Mouse (Mus musculus) heart, embryonic 15.5 days (tissue): ENCODE data around the gene Babam2. TPM values are rescaled to one million over a fixed set of nuclear protein-coding genes. Genes with fewer than 3 reads are reported as not detected.

Experiments used
- ATAC-seq: fragments of 200-750 bp; cut with Nextera tagmentation; replicated peaks from 2 replicates; pipeline ENCODE4 v1.8.0; 2017; ENCODE audit warnings: low read depth, moderate TSS enrichment; ENCODE audit not compliant: insufficient number of reproducible peaks, insufficient read depth, low FRiP score
- H3K27ac ChIP-seq: fragments of 300-500 bp; sonication (generic); 2 replicates; pipeline ENCODE4 v1.5.1; 2015; ENCODE audit warnings: mild to moderate bottlenecking, inconsistent platforms
- H3K27me3 ChIP-seq: fragments of 300-500 bp; sonication (generic); 2 replicates; pipeline ENCODE4 v1.6.1; 2015; ENCODE audit warnings: inconsistent platforms
- H3K36me3 ChIP-seq: fragments of 300-500 bp; sonication (generic); 2 replicates; pipeline ENCODE4 v1.6.1; 2015; ENCODE audit warnings: mild to moderate bottlenecking, inconsistent platforms
- H3K4me1 ChIP-seq: fragments of 300-500 bp; sonication (generic); replicated peaks from 2 replicates; pipeline ENCODE4 v1.6.1; 2015; ENCODE audit warnings: inconsistent platforms
- H3K4me2 ChIP-seq: fragments of 300-500 bp; sonication (generic); 2 replicates; pipeline ENCODE4 v1.6.1; 2015; ENCODE audit warnings: inconsistent platforms, mild to moderate bottlenecking, moderate library complexity
- H3K4me3 ChIP-seq: fragments of 300-500 bp; sonication (generic); 2 replicates; pipeline ENCODE4 v1.5.1; 2015; ENCODE audit warnings: mild to moderate bottlenecking, inconsistent platforms
- H3K9ac ChIP-seq: fragments of 300-500 bp; sonication (generic); 2 replicates; pipeline ENCODE4 v1.6.1; 2015; ENCODE audit warnings: mild to moderate bottlenecking, inconsistent platforms
- H3K9me3 ChIP-seq: fragments of 300-500 bp; sonication (generic); replicated peaks from 2 replicates; pipeline ENCODE4 v1.6.1; 2016; ENCODE audit warnings: inconsistent platforms
- WGBS: fragments of 180-500 bp; shearing (Covaris S2); methylation state at CpG from one replicate; pipeline ENCODE4 v1.1.7; 2015; ENCODE audit warnings: mixed read lengths; 5-methylcytosine and 5-hydroxymethylcytosine counted together
- polyA plus RNA-seq: library from polyadenylated mRNA; unstranded; fragments of >200 nt; fragmentation: Nextera tagmentation; extraction: Ambion mirVana; gene quantifications from 2 replicates; pipeline ENCODE4 v1.2.1, GENCODE M21; 2015

Gene Babam2
- polyA plus RNA-seq, 1 experiment from 2014 or later = 48.7 TPM

GRCm38 (mm10) chr5:31864095-31864494, 166.6 kb downstream of the Babam2 start:
- ATAC-seq = no peak
- 68% methylated on average over 2 of the region's 2 CpGs for WGBS
- Histone ChIP-seq H3K27ac (no peak overlapping the region), H3K4me1 (no peaks in the 10 kb centered on the region), H3K9me3 (no peaks in the 10 kb centered on the region), H3K9ac (no peak overlapping the region), H3K36me3 (no peaks in the 10 kb centered on the region), H3K27me3 (no peaks in the 10 kb centered on the region), H3K4me2 (no peak overlapping the region), H3K4me3 (no peak overlapping the region)

GRCm38 (mm10) chr5:31866071-31866470, 168.6 kb downstream of the Babam2 start:
- no peak overlapping the region for H3K9ac ChIP-seq
- no peaks in the 10 kb centered on the region for H3K9me3 ChIP-seq
- no peak for ATAC-seq

GRCm38 (mm10) chr5:31870856-31871520, 173.5 kb downstream of the Babam2 start:
- Histone ChIP-seq H3K4me2 (no peak overlapping the region), H3K27me3 (no peaks in the 10 kb centered on the region), H3K27ac (peak overlapping the region; percentile 14; the same call in 1 of the 2 replicates), H3K9ac (no peak overlapping the region), H3K9me3 (no peaks in the 10 kb centered on the region), H3K4me3 (no peak overlapping the region), H3K4me1 (peaks cover 11% of the 10 kb centered on the region), H3K36me3 (no peaks in the 10 kb centered on the region)
- 72% methylated on average over 8 of the region's 8 CpGs for WGBS
- peak; percentile 39; the same call in 1 of the 2 replicates for ATAC-seq

More at GRCm38 (mm10) chr5:31866071-31866470, 168.6 kb downstream of the Babam2 start:
- Histone ChIP-seq H3K36me3 (no peaks in the 10 kb centered on the region), H3K4me3 (no peak overlapping the region), H3K4me1 (peaks cover 4% of the 10 kb centered on the region; the same call in 1 of the 2 replicates), H3K27me3 (no peaks in the 10 kb centered on the region), H3K4me2 (no peak overlapping the region), H3K27ac (no peak overlapping the region)
- WGBS = 47% methylated on average over 3 of the region's 3 CpGs

- ATAC-seq = no peak
- WGBS = 91% methylated on average over 2 of the region's 2 CpGs
These were observed 175.8 kb downstream of the Babam2 start for GRCm38 (mm10) chr5:31873328-31873727.

GRCm38 (mm10) chr5:31874543-31874942, 177.1 kb downstream of the Babam2 start:
- Histone ChIP-seq H3K36me3 (no peaks in the 10 kb centered on the region), H3K9ac (no peak overlapping the region), H3K27ac (no peak overlapping the region), H3K4me3 (no peak overlapping the region), H3K4me1 (peaks cover 22% of the 10 kb centered on the region), H3K4me2 (no peak overlapping the region), H3K9me3 (no peaks in the 10 kb centered on the region), H3K27me3 (no peaks in the 10 kb centered on the region)
- ATAC-seq = no peak
- 83% methylated on average over 1 of the region's 1 CpGs for WGBS

More at GRCm38 (mm10) chr5:31873328-31873727, 175.8 kb downstream of the Babam2 start:
- H3K9ac ChIP-seq = no peak overlapping the region
- no peak overlapping the region for H3K4me3 ChIP-seq
- peaks cover 22% of the 10 kb centered on the region for H3K4me1 ChIP-seq
- H3K27ac ChIP-seq = no peak overlapping the region
- no peaks in the 10 kb centered on the region for H3K27me3 ChIP-seq
- no peak overlapping the region for H3K4me2 ChIP-seq
- no peaks in the 10 kb centered on the region for H3K36me3 ChIP-seq
- H3K9me3 ChIP-seq = no peaks in the 10 kb centered on the region

- Histone ChIP-seq H3K4me2 (no peak overlapping the region), H3K36me3 (no peaks in the 10 kb centered on the region), H3K9ac (no peak overlapping the region), H3K4me3 (no peak overlapping the region), H3K4me1 (peaks cover 22% of the 10 kb centered on the region), H3K9me3 (no peaks in the 10 kb centered on the region), H3K27me3 (no peaks in the 10 kb centered on the region), H3K27ac (peak overlapping the region; percentile 70)
- WGBS = 89% methylated on average over 3 of the region's 3 CpGs
- no peak for ATAC-seq
These were observed 178.0 kb downstream of the Babam2 start for GRCm38 (mm10) chr5:31875443-31875842.

GRCm38 (mm10) chr5:31876216-31876974, 178.9 kb downstream of the Babam2 start:
- H3K4me1 ChIP-seq = peaks cover 18% of the 10 kb centered on the region
- H3K27ac ChIP-seq = peak overlapping the region; percentile 70
- H3K4me2 ChIP-seq = peak overlapping the region; percentile 15
- WGBS = 32% methylated on average over 8 of the region's 8 CpGs
- H3K36me3 ChIP-seq = no peaks in the 10 kb centered on the region
- ATAC-seq = peak; percentile 67
- H3K4me3 ChIP-seq = no peak overlapping the region
- no peak overlapping the region for H3K9ac ChIP-seq
- no peaks in the 10 kb centered on the region for H3K27me3 ChIP-seq
- no peaks in the 10 kb centered on the region for H3K9me3 ChIP-seq

- Histone ChIP-seq H3K4me1 (peaks cover 21% of the 10 kb centered on the region), H3K9ac (no peak overlapping the region), H3K36me3 (no peaks in the 10 kb centered on the region), H3K4me2 (no peak overlapping the region), H3K27me3 (no peaks in the 10 kb centered on the region), H3K9me3 (no peaks in the 10 kb centered on the region), H3K4me3 (no peak overlapping the region), H3K27ac (no peak overlapping the region)
- ATAC-seq = no peak
- 69% methylated on average over 2 of the region's 2 CpGs for WGBS
These were observed 183.0 kb downstream of the Babam2 start for GRCm38 (mm10) chr5:31880457-31880856.

GRCm38 (mm10) chr5:31882297-31882696, 184.8 kb downstream of the Babam2 start:
- Histone ChIP-seq H3K27ac (peak overlapping the region; percentile 51), H3K4me1 (peaks cover 7% of the 10 kb centered on the region), H3K27me3 (no peaks in the 10 kb centered on the region), H3K4me2 (no peak overlapping the region), H3K9ac (no peak overlapping the region), H3K9me3 (no peaks in the 10 kb centered on the region), H3K36me3 (no peaks in the 10 kb centered on the region), H3K4me3 (no peak overlapping the region)
- 51% methylated on average over 3 of the region's 3 CpGs for whole genome bisulfite sequencing
- no peak for ATAC-seq

GRCm38 (mm10) chr5:31884962-31885361, 187.5 kb downstream of the Babam2 start:
- no peaks in the 10 kb centered on the region for H3K27me3 ChIP-seq
- no peaks in the 10 kb centered on the region for H3K36me3 ChIP-seq
- H3K9me3 ChIP-seq = no peaks in the 10 kb centered on the region
- H3K27ac ChIP-seq = no peak overlapping the region
- H3K4me2 ChIP-seq = no peak overlapping the region
- H3K4me3 ChIP-seq = no peak overlapping the region
- WGBS = 86% methylated on average over 4 of the region's 4 CpGs
- H3K4me1 ChIP-seq = peaks cover 9% of the 10 kb centered on the region
- ATAC-seq = no peak
- H3K9ac ChIP-seq = no peak overlapping the region

GRCm38 (mm10) chr5:31887590-31887989, 190.1 kb downstream of the Babam2 start:
- no peak for ATAC-seq
- Histone ChIP-seq H3K27ac (peak overlapping the region; percentile 54; the same call in 1 of the 2 replicates), H3K9me3 (no peaks in the 10 kb centered on the region), H3K36me3 (no peaks in the 10 kb centered on the region), H3K4me2 (no peak overlapping the region), H3K4me1 (peaks cover 4% of the 10 kb centered on the region; the same call in 1 of the 2 replicates), H3K27me3 (no peaks in the 10 kb centered on the region), H3K9ac (no peak overlapping the region), H3K4me3 (no peak overlapping the region)
- WGBS = 52% methylated on average over 5 of the region's 5 CpGs
